Mouse (Mus musculus) kidney, postnatal 4 days (tissue): ENCODE results near the gene Naxd.
A peak's percentile ranks its signal among the peaks of the same experiment; 100 is the strongest.
"Not testable (repeated sequence)": the region's sequence is repeated elsewhere in the genome, so short reads cannot be mapped to it uniquely, and the experiment has no call there.

Source experiments
- DNase-seq, 2 experiments: peaks; one replicate each; pipeline ENCODE4 v3.0.0; 2021; ENCODE audit warnings: mixed read lengths in 2 of 2

The Naxd gene

GRCm38 (mm10) chr8:11475397-11475796, 21.9 kb upstream of the Naxd start:
- no peak for DNase-seq

- no peak for DNase-seq
Observed at GRCm38 (mm10) chr8:11475876-11476275, 21.4 kb upstream of the Naxd start.

GRCm38 (mm10) chr8:11476338-11477177, 20.7 kb upstream of the Naxd start:
- peak; percentile 65 to 80 for DNase-seq

GRCm38 (mm10) chr8:11477178-11477553, 20.1 kb upstream of the Naxd start:
- no peak for DNase-seq

GRCm38 (mm10) chr8:11477811-11478761, 19.2 kb upstream of the Naxd start, which contains the start of gene Rab20:
Gene Rab20, minus strand, starts transcription at chr8:11478710.
- peak; percentile 91 to 93 for DNase-seq

- peak; percentile 41 to 63 for DNase-seq
Observed at GRCm38 (mm10) chr8:11478807-11479527, 18.3 kb upstream of the Naxd start.

GRCm38 (mm10) chr8:11479591-11479990, 17.7 kb upstream of the Naxd start:
- DNase-seq: peak; percentile 35 to 57

- no peak for DNase-seq
Observed at GRCm38 (mm10) chr8:11481876-11482275, 15.4 kb upstream of the Naxd start.

- DNase-seq: peak in 1 of 2 experiments; percentile 56
Observed at GRCm38 (mm10) chr8:11482537-11482936, 14.8 kb upstream of the Naxd start.

GRCm38 (mm10) chr8:11486142-11486541, 11.2 kb upstream of the Naxd start:
- peak; percentile 89 to 90 for DNase-seq

GRCm38 (mm10) chr8:11487229-11487628, 10.1 kb upstream of the Naxd start:
- DNase-seq: no peak

GRCm38 (mm10) chr8:11492340-11492739, 5.0 kb upstream of the Naxd start:
- DNase-seq: not testable (repeated sequence)

- DNase-seq: no peak
Observed at GRCm38 (mm10) chr8:11498281-11498680, 975 bp downstream of the Naxd start.

GRCm38 (mm10) chr8:11498786-11499485, 1.6 kb downstream of the Naxd start:
- no peak for DNase-seq

- DNase-seq: no peak
Observed at GRCm38 (mm10) chr8:11503476-11504232, 6.3 kb downstream of the Naxd start.

- no peak for DNase-seq
Observed at GRCm38 (mm10) chr8:11506074-11506473, 8.8 kb downstream of the Naxd start.

GRCm38 (mm10) chr8:11506802-11507201, 9.5 kb downstream of the Naxd start:
- DNase-seq: peak; percentile 81 to 84

- no peak for DNase-seq
Observed at GRCm38 (mm10) chr8:11508880-11509279, 11.6 kb downstream of the Naxd start.

- DNase-seq: no peak
Observed at GRCm38 (mm10) chr8:11510971-11511370, 13.7 kb downstream of the Naxd start.

- DNase-seq: no peak
Observed at GRCm38 (mm10) chr8:11512711-11513110, 15.4 kb downstream of the Naxd start.

- DNase-seq: no peak
Observed at GRCm38 (mm10) chr8:11513247-11513646, 15.9 kb downstream of the Naxd start.
